Mouse (Mus musculus): Measurements from ENCODE around the gene Opcml. TPM values are rescaled to one million over a fixed set of nuclear protein-coding genes. Genes with fewer than 3 reads are reported as not detected.

Opcml gene
- polyA plus RNA-seq, 1 experiment: 94.7 TPM

GRCm38 (mm10) chr9:28471501-28471900, 680.9 kb downstream of the Opcml start:
- DNase-seq (ENCODE audit: extremely low spot score in 1 of 2, low spot score in 1 of 2): no peak

GRCm38 (mm10) chr9:28474586-28474985, 684.0 kb downstream of the Opcml start:
- DNase-seq (ENCODE audit: extremely low spot score in 1 of 2, low spot score in 1 of 2): peak in 1 of 2 experiments; percentile 51

- DNase-seq (ENCODE audit: extremely low spot score in 1 of 2, low spot score in 1 of 2): no peak
These were observed 690.7 kb downstream of the Opcml start for GRCm38 (mm10) chr9:28481261-28481660.

GRCm38 (mm10) chr9:28488499-28488898, 697.9 kb downstream of the Opcml start:
- no peak for DNase-seq (ENCODE audit: extremely low spot score in 1 of 2, low spot score in 1 of 2)

DNA sequence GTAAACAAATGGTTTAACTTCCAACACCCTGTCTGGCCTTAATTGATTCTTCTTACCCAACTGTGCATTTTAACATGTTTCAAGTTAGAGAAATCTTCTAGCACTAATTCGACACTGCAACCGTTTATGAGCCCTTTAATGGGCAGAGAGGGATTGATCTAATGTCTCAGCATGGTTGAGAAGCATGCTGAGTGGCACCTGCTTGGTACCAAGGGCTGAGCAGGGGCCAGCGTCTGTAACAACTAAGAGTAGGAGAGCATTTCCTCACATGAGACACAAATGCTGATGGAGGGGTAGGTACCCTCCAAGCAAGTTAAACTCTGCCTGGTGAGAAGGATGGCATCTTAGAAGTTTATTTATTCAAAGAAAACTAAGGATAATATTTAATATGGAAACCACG, 699.3 kb downstream of the Opcml start:
- no peak for DNase-seq (ENCODE audit: extremely low spot score in 1 of 2, low spot score in 1 of 2)

DNA sequence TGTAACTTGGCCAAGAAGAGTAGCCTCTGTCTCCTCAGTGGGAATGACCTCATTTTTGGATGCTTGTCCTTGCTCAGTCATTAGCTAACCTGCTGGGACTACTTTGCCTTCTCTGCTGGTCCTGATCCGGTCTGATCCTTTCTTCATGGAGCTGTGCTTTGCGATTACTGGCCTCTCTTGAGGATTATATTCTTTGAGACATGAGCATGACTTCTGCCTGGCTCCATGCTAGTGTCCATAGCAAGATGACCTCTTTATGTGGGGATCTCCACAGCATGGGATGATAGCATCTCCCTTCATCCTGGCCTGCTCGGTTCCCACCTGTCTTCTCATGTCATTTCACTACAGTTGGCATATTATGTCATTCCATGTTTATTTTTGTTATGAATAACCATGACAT, 699.8 kb downstream of the Opcml start:
- no peak for DNase-seq (ENCODE audit: extremely low spot score in 1 of 2, low spot score in 1 of 2)

- DNase-seq (ENCODE audit: extremely low spot score in 1 of 2, low spot score in 1 of 2): peak; percentile 38 to 53
These were observed 709.5 kb downstream of the Opcml start for GRCm38 (mm10) chr9:28499841-28500794.

- peak in 1 of 2 experiments; percentile 42 for DNase-seq (ENCODE audit: extremely low spot score in 1 of 2, low spot score in 1 of 2)
These were observed 723.3 kb downstream of the Opcml start for GRCm38 (mm10) chr9:28513905-28514304.

GRCm38 (mm10) chr9:28533191-28533590, 742.6 kb downstream of the Opcml start:
- no peak for DNase-seq (ENCODE audit: extremely low spot score in 1 of 2, low spot score in 1 of 2)

DNA sequence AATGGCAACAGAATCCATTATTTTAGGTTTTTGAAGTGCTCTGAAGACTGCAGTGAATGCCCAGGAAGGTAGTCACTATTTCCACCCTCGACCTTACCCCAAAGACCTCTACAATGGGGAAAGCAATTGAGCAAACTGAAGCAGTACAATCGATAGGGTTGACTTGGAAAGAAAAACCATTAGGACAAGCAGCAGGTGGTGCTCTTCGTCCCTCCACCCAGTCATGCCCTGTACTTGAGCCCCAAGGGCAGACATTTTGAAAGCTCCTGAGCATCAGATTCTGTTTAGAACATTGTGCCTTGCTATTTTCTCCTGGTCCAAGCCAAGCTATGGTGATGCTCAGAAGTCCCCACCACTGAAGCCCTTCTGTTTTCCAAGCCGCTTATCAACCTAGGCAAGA, 744.4 kb downstream of the Opcml start:
- no peak for DNase-seq (ENCODE audit: extremely low spot score in 1 of 2, low spot score in 1 of 2)

- no peak for DNase-seq (ENCODE audit: extremely low spot score in 1 of 2, low spot score in 1 of 2)
These were observed 746.1 kb downstream of the Opcml start for GRCm38 (mm10) chr9:28536637-28537036.

DNA sequence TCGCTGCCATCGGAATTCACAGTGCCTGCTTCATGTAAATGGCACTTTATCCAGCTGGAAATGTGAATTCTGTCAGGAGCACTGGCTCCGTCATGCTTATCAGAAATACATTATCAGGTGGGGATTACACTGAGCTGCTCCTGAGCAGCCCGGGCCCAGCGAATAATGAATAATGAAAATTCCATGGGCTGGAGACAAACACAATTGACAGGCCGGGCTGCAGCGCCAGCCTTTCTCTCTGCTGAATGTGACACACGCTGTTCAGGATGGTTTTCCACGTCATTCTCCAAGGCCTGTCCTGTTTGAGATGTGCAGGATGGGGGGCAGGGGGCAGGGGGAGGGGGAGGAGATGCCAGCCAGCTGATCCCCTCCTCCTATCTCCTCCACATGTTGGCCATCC, 757.6 kb downstream of the Opcml start:
- DNase-seq (ENCODE audit: extremely low spot score in 1 of 2, low spot score in 1 of 2): no peak

GRCm38 (mm10) chr9:28552387-28553182, 762.0 kb downstream of the Opcml start:
- DNase-seq (ENCODE audit: extremely low spot score in 1 of 2, low spot score in 1 of 2): no peak

DNA sequence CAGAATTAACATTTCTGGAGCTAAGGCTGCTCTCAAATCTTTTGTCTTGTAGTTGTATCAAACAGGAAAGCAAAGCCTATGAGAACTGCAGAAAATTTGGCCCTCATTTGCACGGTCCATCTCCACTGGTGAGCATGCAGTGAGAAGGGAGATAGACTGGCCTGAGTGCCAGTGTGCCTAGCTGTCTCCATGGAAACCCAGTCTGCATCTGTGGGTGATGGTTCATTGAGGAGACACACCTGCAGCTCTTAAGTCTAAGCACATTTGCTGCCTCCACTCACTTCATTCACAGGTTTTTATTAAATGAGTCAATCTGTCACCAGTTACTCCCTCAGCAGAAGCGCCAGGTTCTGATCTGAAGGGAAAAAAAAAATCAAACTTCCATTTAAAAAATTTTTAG, 768.1 kb downstream of the Opcml start:
- no peak for DNase-seq (ENCODE audit: extremely low spot score in 1 of 2, low spot score in 1 of 2)

- DNase-seq (ENCODE audit: extremely low spot score in 1 of 2, low spot score in 1 of 2): no peak
These were observed 771.2 kb downstream of the Opcml start for GRCm38 (mm10) chr9:28561761-28562160.

GRCm38 (mm10) chr9:28563066-28563683, 772.6 kb downstream of the Opcml start:
- no peak for DNase-seq (ENCODE audit: extremely low spot score in 1 of 2, low spot score in 1 of 2)

GRCm38 (mm10) chr9:28569041-28569522, 778.5 kb downstream of the Opcml start:
- DNase-seq (ENCODE audit: extremely low spot score in 1 of 2, low spot score in 1 of 2): peak in 1 of 2 experiments; percentile 42

GRCm38 (mm10) chr9:28569776-28570175, 779.2 kb downstream of the Opcml start:
- peak in 1 of 2 experiments; percentile 66 for DNase-seq (ENCODE audit: extremely low spot score in 1 of 2, low spot score in 1 of 2)

DNA sequence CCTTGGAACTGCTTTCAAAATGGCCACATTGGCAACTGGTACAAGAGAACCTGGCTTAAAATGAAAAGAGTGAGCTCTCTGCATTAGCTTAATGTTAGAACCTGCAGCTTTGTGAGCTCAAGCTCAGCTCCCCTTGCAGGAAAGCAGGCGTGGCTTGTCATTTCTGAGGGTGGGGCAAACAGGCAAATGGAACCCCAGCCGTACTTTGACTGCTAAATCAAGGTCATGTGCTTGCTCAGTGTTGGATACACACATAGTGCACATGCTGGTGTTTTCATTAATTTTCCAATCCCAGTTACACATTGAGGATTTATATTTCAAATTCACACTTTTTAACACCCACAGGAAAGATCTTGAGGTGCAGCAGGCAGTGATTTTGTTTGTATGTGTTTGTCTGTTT, 781.1 kb downstream of the Opcml start:
- no peak for DNase-seq (ENCODE audit: extremely low spot score in 1 of 2, low spot score in 1 of 2)

GRCm38 (mm10) chr9:28572136-28572774, 781.7 kb downstream of the Opcml start:
- DNase-seq (ENCODE audit: extremely low spot score in 1 of 2, low spot score in 1 of 2): no peak
